Comparison of ENCODE assay signal across 8 mouse cellular contexts in genomic region chr2:119669010-119669409, GRCm38 (mm10). TPM values are rescaled to one million over a fixed set of nuclear protein-coding genes. Genes with fewer than 3 reads are reported as not detected.
DNase-seq lines count a peak whose midpoint lies in the region; ATAC-seq lines count a peak whose summit lies in the region.

No protein-coding gene starts in this region.

- H3K4me3 ChIP-seq in midbrain, embryonic 11.5 days (ENCODE audit: low read depth, low read length), result no peak overlapping the region
- no peak overlapping the region for H3K4me3 ChIP-seq in midbrain, embryonic 16.5 days (ENCODE audit: low read depth, low read length)

- H3K9ac ChIP-seq in midbrain, embryonic 11.5 days (ENCODE audit: low read length), result no peak overlapping the region
- H3K9ac ChIP-seq in midbrain, embryonic 16.5 days (ENCODE audit: low read depth, low read length), result no peak overlapping the region

- no peaks in the 10 kb centered on the region for H3K36me3 ChIP-seq in midbrain, embryonic 11.5 days (ENCODE audit: control insufficient read depth, insufficient read depth, low read length)
- H3K36me3 ChIP-seq in midbrain, embryonic 16.5 days (ENCODE audit: control insufficient read depth, insufficient read depth, low read length), result no peaks in the 10 kb centered on the region

- peak; percentile 21 for DNase-seq in adrenal gland, adult 2 months
- DNase-seq in adrenal gland, adult 8-10 months, result no peak
- DNase-seq in midbrain, embryonic 11.5 days (ENCODE audit: low spot score, missing footprints), result peak; percentile 83
- DNase-seq in skeletal muscle tissue, adult 2 months (ENCODE audit: low read depth, low spot score), result peak; percentile 17
- DNase-seq in left cerebral cortex, adult 8-10 months (ENCODE audit: low spot score in 2 of 2), result no peak
- no peak for DNase-seq in left cerebral cortex, postnatal 10 days (ENCODE audit: extremely low spot score in 1 of 2, low spot score in 2 of 2)

- 13% methylated on average over 7 of the region's 7 CpGs for WGBS in midbrain, embryonic 11.5 days
- 20% methylated on average over 7 of the region's 7 CpGs for WGBS in midbrain, embryonic 16.5 days

- ATAC-seq in midbrain, embryonic 11.5 days (ENCODE audit: low FRiP score), result no peak
- no peak for ATAC-seq in midbrain, embryonic 16.5 days
- ATAC-seq in erythroid progenitor cell, adult 5-6 weeks (replicated peaks; ENCODE audit: low FRiP score, poor library complexity, severe bottlenecking), result peak; percentile 67

- no peak overlapping the region for H3K4me2 ChIP-seq in midbrain, embryonic 11.5 days
- H3K4me2 ChIP-seq in midbrain, embryonic 16.5 days (ENCODE audit: low read length), result no peak overlapping the region

- no peak overlapping the region for H3K27ac ChIP-seq in midbrain, embryonic 11.5 days (ENCODE audit: low read depth, low read length)
- no peak overlapping the region for H3K27ac ChIP-seq in midbrain, embryonic 16.5 days (ENCODE audit: low read length)

- no peaks in the 10 kb centered on the region for H3K4me1 ChIP-seq in midbrain, embryonic 11.5 days (ENCODE audit: control insufficient read depth, insufficient read depth, low read length)
- peaks cover 3% of the 10 kb centered on the region; the same call in 1 of the 2 replicates for H3K4me1 ChIP-seq in midbrain, embryonic 16.5 days (ENCODE audit: control insufficient read depth, insufficient read depth, low read length)

- intact Hi-C loops in left cerebral cortex, postnatal 10 days (cut with DNase I), result no loop called here

- H3K9me3 ChIP-seq in midbrain, embryonic 11.5 days (ENCODE audit: control insufficient read depth, low read length), result no peaks in the 10 kb centered on the region
- no peaks in the 10 kb centered on the region for H3K9me3 ChIP-seq in midbrain, embryonic 16.5 days (replicated peaks; ENCODE audit: control insufficient read depth, low read length, poor library complexity, severe bottlenecking)

- no peaks in the 10 kb centered on the region for H3K27me3 ChIP-seq in midbrain, embryonic 11.5 days (ENCODE audit: control insufficient read depth, insufficient read depth, low read length)
- no peaks in the 10 kb centered on the region; the same call in 1 of the 2 replicates for H3K27me3 ChIP-seq in midbrain, embryonic 16.5 days (ENCODE audit: control insufficient read depth, insufficient read depth, low read depth, low read length)

RNA-seq across cellular contexts. Expression of gene Rtf1, which starts 5.9 kb away (rescaled TPM):
- 10 to 100 TPM; 21.8 to 33.4 TPM for total RNA-seq in adrenal gland, adult 2 months (2021)
- polyA plus RNA-seq in adrenal gland, adult 2 months (2012; rRNA removed), result 7.4 and 9.4 TPM in 2 replicates
- total RNA-seq in adrenal gland, adult 8-10 months (2022), result 10 to 100 TPM; 27.3 to 33.0 (median 28.7) TPM
- polyA plus RNA-seq in midbrain, embryonic 11.5 days (2014; fragmentation: Nextera tagmentation; extraction: Ambion mirVana), result 32.1 and 34.5 TPM in 2 replicates
- polyA plus RNA-seq in midbrain, embryonic 16.5 days (2015; fragmentation: Nextera tagmentation; extraction: Ambion mirVana), result 53.3 and 58.6 TPM in 2 replicates
- total RNA-seq in erythroid progenitor cell, adult 5-6 weeks (2015; ENCODE audit: low replicate concordance), result 33.2 and 42.3 TPM in 2 replicates
- 19.6 and 23.8 TPM in 2 replicates for total RNA-seq in erythroid progenitor cell, adult 5-6 weeks (2017; ENCODE audit: low replicate concordance)
- 10 to 100 TPM; 54.9 to 58.7 (median 55.9) TPM for total RNA-seq in left cerebral cortex, adult 8-10 months (2022)
- 10 to 100 TPM; 57.6 to 60.6 TPM for total RNA-seq in left cerebral cortex, postnatal 10 days (2021)

RNA-seq across cellular contexts. Expression of gene Ndufaf1, which starts 6.4 kb away (rescaled TPM):
- 10 to 100 TPM; 38.8 to 45.9 TPM for total RNA-seq in adrenal gland, adult 2 months (2021)
- polyA plus RNA-seq in adrenal gland, adult 2 months (2012; rRNA removed), result 1.2 and 1.6 TPM in 2 replicates
- total RNA-seq in adrenal gland, adult 8-10 months (2022), result 10 to 100 TPM; 37.8 to 47.3 (median 43.0) TPM
- 40.3 and 47.6 TPM in 2 replicates for polyA plus RNA-seq in midbrain, embryonic 11.5 days (2014; fragmentation: Nextera tagmentation; extraction: Ambion mirVana)
- polyA plus RNA-seq in midbrain, embryonic 16.5 days (2015; fragmentation: Nextera tagmentation; extraction: Ambion mirVana), result 39.0 and 43.0 TPM in 2 replicates
- total RNA-seq in erythroid progenitor cell, adult 5-6 weeks (2015; ENCODE audit: low replicate concordance), result 8.4 and 9.0 TPM in 2 replicates
- 5.4 and 6.2 TPM in 2 replicates for total RNA-seq in erythroid progenitor cell, adult 5-6 weeks (2017; ENCODE audit: low replicate concordance)
- 10 to 100 TPM; 28.7 to 31.9 (median 29.8) TPM for total RNA-seq in left cerebral cortex, adult 8-10 months (2022)
- 10 to 100 TPM; 24.7 to 29.0 TPM for total RNA-seq in left cerebral cortex, postnatal 10 days (2021)

RNA-seq across cellular contexts. Expression of gene Oip5, which starts 50.7 kb away (rescaled TPM):
- total RNA-seq in adrenal gland, adult 2 months (2021), result 1 to 10 TPM in 1 of 2 experiments, under 1 TPM in 1; 0.81 to 1.6 TPM
- polyA plus RNA-seq in adrenal gland, adult 2 months (2012; rRNA removed), result 2.7 and 2.9 TPM in 2 replicates
- total RNA-seq in adrenal gland, adult 8-10 months (2022), result 1 to 10 TPM in 3 of 4 experiments, under 1 TPM in 1; 0.65 to 1.8 (median 1.2) TPM
- 38.0 and 38.5 TPM in 2 replicates for polyA plus RNA-seq in midbrain, embryonic 11.5 days (2014; fragmentation: Nextera tagmentation; extraction: Ambion mirVana)
- polyA plus RNA-seq in midbrain, embryonic 16.5 days (2015; fragmentation: Nextera tagmentation; extraction: Ambion mirVana), result 3.4 and 3.7 TPM in 2 replicates
- 68.1 and 71.7 TPM in 2 replicates for total RNA-seq in erythroid progenitor cell, adult 5-6 weeks (2015; ENCODE audit: low replicate concordance)
- total RNA-seq in erythroid progenitor cell, adult 5-6 weeks (2017; ENCODE audit: low replicate concordance), result 32.5 and 94.3 TPM in 2 replicates
- total RNA-seq in left cerebral cortex, adult 8-10 months (2022), result 1 to 10 TPM in 3 of 4 experiments, under 1 TPM in 1; 0.70 to 2.0 (median 1.1) TPM
- 1 to 10 TPM; 2.4 to 2.6 TPM for total RNA-seq in left cerebral cortex, postnatal 10 days (2021)

RNA-seq across cellular contexts. Expression of gene Nusap1, which starts 50.9 kb away (rescaled TPM):
- 1 to 10 TPM; 1.2 to 2.4 TPM for total RNA-seq in adrenal gland, adult 2 months (2021)
- 0.02 and 0.09 TPM in 2 replicates for polyA plus RNA-seq in adrenal gland, adult 2 months (2012; rRNA removed)
- total RNA-seq in adrenal gland, adult 8-10 months (2022), result 1 to 10 TPM in 3 of 4 experiments, under 1 TPM in 1; 0.64 to 1.8 (median 1.4) TPM
- 121 and 130 TPM in 2 replicates for polyA plus RNA-seq in midbrain, embryonic 11.5 days (2014; fragmentation: Nextera tagmentation; extraction: Ambion mirVana)
- polyA plus RNA-seq in midbrain, embryonic 16.5 days (2015; fragmentation: Nextera tagmentation; extraction: Ambion mirVana), result 7.1 and 9.6 TPM in 2 replicates
- total RNA-seq in erythroid progenitor cell, adult 5-6 weeks (2015; ENCODE audit: low replicate concordance), result 358 and 360 TPM in 2 replicates
- 406 and 409 TPM in 2 replicates for total RNA-seq in erythroid progenitor cell, adult 5-6 weeks (2017; ENCODE audit: low replicate concordance)
- total RNA-seq in left cerebral cortex, adult 8-10 months (2022), result 1 to 10 TPM in 1 of 4 experiments, under 1 TPM in 3; 0.46 to 1.6 (median 0.56) TPM
- total RNA-seq in left cerebral cortex, postnatal 10 days (2021), result 1 to 10 TPM; 1.6 to 2.2 TPM

Comparison
In these comparisons a context has a peak if more than half of its experiments do, and no peak if none do; other contexts are left out.
1. DNase-seq: peak in adrenal gland, adult 2 months (single experiment), midbrain, embryonic 11.5 days (single experiment) and skeletal muscle tissue, adult 2 months (single experiment); none in adrenal gland, adult 8-10 months (single experiment), left cerebral cortex, adult 8-10 months (0 of 2) and left cerebral cortex, postnatal 10 days (0 of 2).
2. RNA of gene Oip5, which starts 50.7 kb away (total RNA-seq): 32.5 to 94.3 TPM in erythroid progenitor cell, adult 5-6 weeks; 2.4 to 2.6 TPM in left cerebral cortex, postnatal 10 days, 0.81 to 1.6 TPM in adrenal gland, adult 2 months, 0.65 to 1.8 TPM in adrenal gland, adult 8-10 months and 0.70 to 2.0 TPM in left cerebral cortex, adult 8-10 months; every median in the first group is over 4 times any median in the second.